10 mouse cellular contexts compared by ENCODE assay signal in genomic region chr17:27341952-27342890, GRCm38 (mm10).
A peak's percentile ranks its signal among the peaks of the same experiment; 100 is the strongest.
DNase-seq lines count a peak whose midpoint lies in the region; ATAC-seq and TF ChIP-seq lines count a peak whose summit lies in the region.
"Had no signal": no experiment of that assay in that cellular context is flagged by ENCODE, and none has a peak within 500 bp of the region (broad histone marks: within the 10 kb centered on the region; RNA-seq: fewer than 3 reads in every experiment).

No protein-coding gene starts in this region.

- WGBS in lung, embryonic 15.5 days = 43% methylated on average over 13 of the region's 14 CpGs
- 10% methylated on average over 14 of the region's 14 CpGs for WGBS in liver, embryonic 15.5 days (ENCODE audit: insufficient replicate concordance)

- H3K27ac ChIP-seq in lung, embryonic 15.5 days = peak overlapping the region; percentile 37
- H3K27ac ChIP-seq in bone marrow macrophage, adult 2 months (ENCODE audit: insufficient read depth, low read depth, low read length) = no peak overlapping the region
- H3K27ac ChIP-seq in liver, embryonic 15.5 days (replicated peaks) = peak overlapping the region; percentile 38; the same call in 1 of the 2 replicates

- no peak overlapping the region for H3K4me3 ChIP-seq in lung, embryonic 15.5 days
- peak overlapping the region; percentile 47 for H3K4me3 ChIP-seq in bone marrow macrophage, adult 2 months (ENCODE audit: insufficient read depth, low read length)
- peak overlapping the region; percentile 21 for H3K4me3 ChIP-seq in liver, embryonic 15.5 days (replicated peaks)

- H3K4me1 ChIP-seq in lung, embryonic 15.5 days = peaks cover 8% of the 10 kb centered on the region
- H3K4me1 ChIP-seq in bone marrow macrophage, adult 2 months (ENCODE audit: control insufficient read depth, insufficient read depth, low read length) = peaks cover 8% of the 10 kb centered on the region
- H3K4me1 ChIP-seq in liver, embryonic 15.5 days (replicated peaks) = peaks cover 18% of the 10 kb centered on the region

- no peak for DNase-seq in lung, postnatal 14 days
- peak; percentile 50 for DNase-seq in thymus, postnatal 14 days
- DNase-seq in gastrocnemius, adult 8-10 months (ENCODE audit: low spot score in 2 of 2) = no peak
- no peak for DNase-seq in MN1 (ENCODE audit: low spot score)
- DNase-seq: cerebellum, postnatal 10 days; gastrocnemius, postnatal 14 days; retina, postnatal 1 day had no signal

- no peak for TF ChIP-seq POLR2A in bone marrow macrophage, adult 2 months (IDR thresholded peaks at IDR 0.05; ENCODE audit: borderline replicate concordance, low read depth, low read length)

- H3K9me3 ChIP-seq in lung, embryonic 15.5 days = no peaks in the 10 kb centered on the region
- H3K9me3 ChIP-seq in liver, embryonic 15.5 days (replicated peaks) = no peaks in the 10 kb centered on the region

- no peak for TF ChIP-seq CTCF in bone marrow macrophage, adult 2 months (IDR thresholded peaks at IDR 0.05; ENCODE audit: low read depth, low read length)

- no peaks in the 10 kb centered on the region for H3K27me3 ChIP-seq in lung, embryonic 15.5 days
- no peaks in the 10 kb centered on the region for H3K27me3 ChIP-seq in liver, embryonic 15.5 days

- H3K4me2 ChIP-seq in lung, embryonic 15.5 days = peak overlapping the region; percentile 13; the same call in 1 of the 2 replicates
- peak overlapping the region; percentile 45 for H3K4me2 ChIP-seq in liver, embryonic 15.5 days

- no peak; the same call in 1 of the 2 replicates for ATAC-seq in lung, embryonic 15.5 days (ENCODE audit: borderline replicate concordance, extremely low read depth, low FRiP score, low TSS enrichment)
- ATAC-seq in liver, embryonic 15.5 days (ENCODE audit: insufficient read depth) = no peak

- no peak overlapping the region for H3K9ac ChIP-seq in lung, embryonic 15.5 days
- no peak overlapping the region for H3K9ac ChIP-seq in liver, embryonic 15.5 days

- no peaks in the 10 kb centered on the region for H3K36me3 ChIP-seq in lung, embryonic 15.5 days
- H3K36me3 ChIP-seq in liver, embryonic 15.5 days (replicated peaks) = no peaks in the 10 kb centered on the region
